Mouse (Mus musculus) thymus, adult 2 months (tissue): ENCODE measurements around the gene Mybl2. TPM values are rescaled to one million over a fixed set of nuclear protein-coding genes. Genes with fewer than 3 reads are reported as not detected.

Experiments
- DNase-seq: peaks from one replicate; pipeline ENCODE4 v3.0.0; 2021
- H3K27ac ChIP-seq: fragments of 200-500 bp; 2 replicates; pipeline ENCODE4 v1.5.1; 2012; ENCODE audit warnings: low read length, control low read depth; ENCODE audit not compliant: control insufficient read depth, insufficient read depth
- H3K27me3 ChIP-seq: fragments of 200-500 bp; 2 replicates; pipeline ENCODE4 v1.6.1; 2012; ENCODE audit warnings: mild to moderate bottlenecking, low read length, moderate library complexity, mixed read lengths; ENCODE audit not compliant: control insufficient read depth, insufficient read depth
- H3K36me3 ChIP-seq: fragments of 200-500 bp; 2 replicates; pipeline ENCODE4 v1.6.1; 2012; ENCODE audit warnings: mild to moderate bottlenecking, low read length, moderate library complexity; ENCODE audit not compliant: control insufficient read depth, insufficient read depth
- H3K4me1 ChIP-seq: fragments of 200-500 bp; replicated peaks from 2 replicates; pipeline ENCODE4 v1.6.1; 2012; ENCODE audit warnings: low read length; ENCODE audit not compliant: control insufficient read depth, insufficient read depth
- H3K4me3 ChIP-seq: fragments of 200-500 bp; 2 replicates; pipeline ENCODE4 v1.5.1; 2012; ENCODE audit warnings: mild to moderate bottlenecking, low read length, control low read depth, moderate library complexity; ENCODE audit not compliant: control insufficient read depth, insufficient read depth
- CTCF ChIP-seq: fragments of 200-500 bp; IDR thresholded peaks from 2 replicates; pipeline ENCODE4 v1.5.1; 2012; ENCODE audit warnings: mild to moderate bottlenecking, control low read depth, low read length, moderate library complexity, borderline replicate concordance; ENCODE audit not compliant: control insufficient read depth, poor library complexity, insufficient read depth; ENCODE audit errors: extremely low read depth
- POLR2A ChIP-seq: fragments of 200-500 bp; IDR thresholded peaks from 2 replicates; pipeline ENCODE4 v1.6.1; 2012; ENCODE audit warnings: mild to moderate bottlenecking, low read length, control low read depth, moderate library complexity; ENCODE audit not compliant: control insufficient read depth, poor library complexity, insufficient read depth; ENCODE audit errors: extremely low read depth
- WGBS: fragments of 180-500 bp; shearing (Covaris S2); methylation state at CpG from one replicate; pipeline ENCODE4 v1.1.7; 2018; 5-methylcytosine and 5-hydroxymethylcytosine counted together
- polyA plus RNA-seq: library from polyadenylated mRNA; depleted of rRNA; stranded (reverse); fragments of >200 nt; gene quantifications from 2 replicates; pipeline ENCODE4 v1.2.3, GENCODE M21; 2012; rRNA removed

The Mybl2 gene
- 29.8 and 44.7 TPM in 2 replicates for polyA plus RNA-seq

GRCm38 (mm10) chr2:163054335-163054840 is at the start of gene Mybl2:
Gene Mybl2, plus strand, starts transcription at chr2:163054687.
- Histone ChIP-seq H3K27me3 (no peaks in the 10 kb centered on the region), H3K27ac (no peak within 1 kb of the TSS), H3K4me3 (peak within 1 kb of the TSS; percentile 57), H3K4me1 (peaks cover 17% of the 10 kb centered on the region), H3K36me3 (no peaks in the 10 kb centered on the region)
- 1% methylated on average over 48 of the region's 48 CpGs for WGBS
- TF ChIP-seq POLR2A (peak; percentile 57; the same call in 1 of the 2 replicates), CTCF (peak; percentile 41; the same call in 1 of the 2 replicates)
- peak; percentile 95 for DNase-seq

- H3K4me3 ChIP-seq: no peak overlapping the region
- no peaks in the 10 kb centered on the region for H3K27me3 ChIP-seq
- H3K4me1 ChIP-seq: no peaks in the 10 kb centered on the region
- H3K36me3 ChIP-seq: no peaks in the 10 kb centered on the region
- no peak for TF ChIP-seq CTCF
- 62% methylated on average over 4 of the region's 4 CpGs for WGBS
- no peak overlapping the region for H3K27ac ChIP-seq
- DNase-seq: no peak
Observed at GRCm38 (mm10) chr2:163007299-163007698, 47.2 kb upstream of the Mybl2 start.

- Histone ChIP-seq H3K27me3 (no peaks in the 10 kb centered on the region), H3K4me1 (0 out of 2 replicates have a peak, but pooled peaks cover 2% of the 10 kb centered on the region), H3K36me3 (no peaks in the 10 kb centered on the region), H3K27ac (no peak within 1 kb of the TSS; the same call in 1 of the 2 replicates), H3K4me3 (peak within 1 kb of the TSS; percentile 93)
- TF ChIP-seq POLR2A: 0 out of 2 replicates have a peak, but pooled peaks have one; percentile 47
- TF ChIP-seq CTCF: peak; percentile 6; the same call in 1 of the 2 replicates
- DNase-seq: peak; percentile 93
- under 1% methylated on average over 57 of the region's 57 CpGs for WGBS
Observed at GRCm38 (mm10) chr2:163016916-163017743, 37.4 kb upstream of the Mybl2 start, which contains the start of gene Ift52. Gene Ift52, plus strand, starts transcription at chr2:163017354.

- no peak for DNase-seq
- Histone ChIP-seq H3K36me3 (peaks cover 80% of the 10 kb centered on the region), H3K4me1 (no peaks in the 10 kb centered on the region), H3K27me3 (no peaks in the 10 kb centered on the region), H3K4me3 (no peak overlapping the region), H3K27ac (no peak overlapping the region)
- TF ChIP-seq CTCF (no peak), POLR2A (no peak)
- 97% methylated on average over 5 of the region's 5 CpGs for WGBS
Observed at GRCm38 (mm10) chr2:163031289-163031688, 23.2 kb upstream of the Mybl2 start.

GRCm38 (mm10) chr2:163031757-163032156 is 22.7 kb upstream of the Mybl2 start:
- H3K27ac ChIP-seq: no peak overlapping the region
- no peak overlapping the region for H3K4me3 ChIP-seq
- no peaks in the 10 kb centered on the region for H3K4me1 ChIP-seq
- TF ChIP-seq CTCF (no peak), POLR2A (no peak)
- no peak for DNase-seq
- no peaks in the 10 kb centered on the region for H3K27me3 ChIP-seq
- WGBS: 96% methylated on average over 2 of the region's 2 CpGs
- H3K36me3 ChIP-seq: peaks cover 80% of the 10 kb centered on the region

- Histone ChIP-seq H3K4me3 (no peak overlapping the region), H3K27me3 (no peaks in the 10 kb centered on the region), H3K36me3 (peaks cover 74% of the 10 kb centered on the region), H3K27ac (no peak overlapping the region), H3K4me1 (no peaks in the 10 kb centered on the region)
- DNase-seq: no peak
- 53% methylated on average over 4 of the region's 4 CpGs for WGBS
- TF ChIP-seq POLR2A (no peak), CTCF (no peak)
Observed at GRCm38 (mm10) chr2:163032622-163033021, 21.9 kb upstream of the Mybl2 start.
